Mouse (Mus musculus) small intestine, adult 2 months (tissue): ENCODE measurements at regions not wholly inside any gene's neighbourhood (a gene's known extent, or its start where the extent isn't known, plus 50 kb on each side); places are given as distances from the start of the nearest gene placed in this dataset.

Experiments used
- CTCF ChIP-seq: fragments of 200-500 bp; IDR thresholded peaks from 2 replicates; pipeline ENCODE4 v1.5.1; 2012; ENCODE audit warnings: low read depth, mild to moderate bottlenecking, control low read depth, inconsistent platforms, low read length, moderate library complexity, mixed read lengths; ENCODE audit not compliant: insufficient replicate concordance, insufficient read length; ENCODE audit errors: extremely low read depth
- POLR2A ChIP-seq: fragments of 200-500 bp; IDR thresholded peaks from 2 replicates; pipeline ENCODE4 v1.6.1; 2012; ENCODE audit warnings: low read depth, mild to moderate bottlenecking, control low read depth, inconsistent platforms, low read length, moderate library complexity

DNA sequence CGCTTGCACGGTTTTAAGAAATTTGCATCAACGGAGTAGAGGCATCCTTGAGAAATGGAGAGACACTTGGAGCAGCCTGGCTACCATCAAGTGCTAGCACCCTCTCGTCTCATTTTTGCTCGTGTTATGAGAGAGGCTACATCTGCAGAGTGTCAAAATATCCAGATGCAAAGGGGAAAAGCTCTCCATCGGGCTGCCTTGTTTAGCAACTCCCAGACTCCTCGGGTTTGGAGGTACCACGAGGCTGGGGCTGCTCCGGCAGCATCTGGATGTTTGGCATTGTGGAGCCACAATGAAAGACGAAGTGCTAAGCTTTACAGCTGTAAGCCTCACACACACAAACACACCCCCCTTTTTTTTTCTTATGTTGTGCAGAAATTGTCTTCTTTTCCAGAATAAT, 270.5 kb upstream of the Gm765 start:
- TF ChIP-seq CTCF (no peak), POLR2A (no peak)
